Mouse (Mus musculus): ENCODE data around the gene Olfr1197.

The Olfr1197 gene

DNA sequence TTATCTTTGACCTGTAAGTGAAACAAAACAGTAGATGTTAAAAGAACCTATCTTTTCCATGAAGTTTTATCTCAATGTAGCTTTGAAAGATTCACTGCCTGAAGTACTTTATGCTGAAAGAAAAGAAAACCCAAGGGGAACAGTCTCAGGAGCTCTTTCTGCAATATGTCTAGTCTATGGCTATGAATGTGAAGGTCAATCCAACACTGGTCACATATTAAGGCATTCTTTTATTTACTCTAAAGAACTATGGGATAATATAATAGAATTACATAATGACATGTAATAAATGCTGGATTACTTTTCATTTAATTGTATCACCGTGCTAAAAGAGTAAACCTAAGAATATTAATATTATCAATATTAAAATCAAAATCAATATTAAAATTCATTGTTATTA, at the start of gene Olfr1197:
Gene Olfr1197, minus strand, starts transcription at position 101 of the 400 bp plus-strand sequence.
- no peak for DNase-seq (ENCODE audit: low read depth)

DNA sequence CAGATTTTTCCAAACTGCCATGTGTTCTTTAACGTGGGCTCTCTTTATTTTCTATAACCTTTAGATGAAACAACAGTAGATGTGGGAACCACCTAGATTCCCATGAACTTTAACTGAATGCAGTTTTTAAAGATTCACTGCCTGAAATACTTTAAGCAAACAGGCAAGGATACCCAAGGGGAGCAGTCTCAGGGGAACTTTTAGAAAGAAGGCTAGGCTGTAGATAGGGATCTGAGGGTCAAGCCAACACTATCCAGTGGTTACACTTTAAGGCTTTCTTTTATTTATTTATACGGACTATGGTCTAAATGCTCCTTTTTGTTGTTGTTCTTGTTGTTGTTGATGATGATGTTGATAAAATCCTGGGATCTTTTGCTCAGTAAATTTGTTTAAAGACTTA, 38.2 kb upstream of the Olfr1197 start, which contains the start of gene Olfr1200:
Gene Olfr1200, minus strand, starts transcription at position 101 of the 400 bp plus-strand sequence.
- DNase-seq (ENCODE audit: low read depth) = no peak

DNA sequence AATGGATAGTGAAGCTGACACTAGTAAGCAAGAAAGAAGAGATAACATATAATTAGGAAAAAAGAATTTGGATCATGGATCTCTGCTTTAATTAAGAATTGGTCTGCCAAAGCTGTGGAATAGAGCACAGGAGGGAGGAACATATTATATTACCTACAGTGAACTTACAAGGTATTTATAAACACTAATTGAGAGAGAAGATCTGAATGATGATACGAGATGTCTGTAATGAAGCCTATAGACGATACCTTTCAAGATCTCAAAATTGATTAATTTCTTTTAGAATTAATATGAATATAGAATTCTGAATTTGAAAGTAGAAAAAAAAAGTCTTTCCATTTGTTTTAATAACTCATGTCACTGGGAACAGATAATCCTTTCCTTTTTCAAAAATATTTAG, 28.2 kb upstream of the Olfr1197 start, which contains the start of gene Olfr1199:
Gene Olfr1199, minus strand, starts transcription at position 101 of the 400 bp plus-strand sequence.
- no peak for DNase-seq (ENCODE audit: low read depth)

DNA sequence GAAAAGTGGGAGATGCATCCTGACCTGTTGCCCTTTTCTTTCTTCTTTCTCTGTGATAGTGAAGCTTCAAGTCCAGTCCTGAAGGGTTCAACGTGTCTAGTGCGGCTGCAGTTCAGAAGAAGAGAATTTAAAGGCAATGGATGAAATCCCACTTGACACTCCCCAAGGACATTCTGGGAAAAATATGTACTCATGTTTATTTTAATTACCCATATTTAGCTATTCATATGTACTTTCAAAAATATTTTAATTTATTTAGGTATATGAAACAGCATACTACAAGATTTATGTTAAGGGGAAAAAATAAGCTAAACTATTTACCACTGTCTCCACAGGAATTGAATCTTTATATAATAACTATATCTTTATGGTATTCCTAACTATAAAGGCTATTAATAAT, 19.1 kb upstream of the Olfr1197 start, which contains the start of gene Olfr1198:
Gene Olfr1198, minus strand, starts transcription at position 101 of the 400 bp plus-strand sequence.
- DNase-seq (ENCODE audit: low read depth) = no peak

DNA sequence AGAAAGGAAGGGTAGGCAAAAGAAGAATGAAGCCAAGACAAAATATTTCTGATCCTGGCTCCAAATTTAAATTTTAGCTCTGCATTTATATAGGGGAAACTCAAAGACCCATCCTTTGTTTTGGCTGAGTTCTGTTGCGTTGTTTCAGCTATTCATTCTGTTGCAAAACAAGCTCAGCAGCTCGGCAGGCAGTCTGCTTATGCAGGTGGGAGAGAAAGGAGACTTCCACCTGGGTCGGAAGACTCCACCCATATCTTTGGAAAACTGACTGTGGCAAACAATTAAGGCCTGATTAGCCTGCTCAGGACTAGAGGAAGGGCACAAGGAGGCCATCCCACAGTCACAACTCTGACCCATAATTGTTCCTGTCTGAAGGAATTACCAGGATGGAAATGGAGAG, 11.2 kb upstream of the Olfr1197 start:
- no peak for DNase-seq (ENCODE audit: low read depth)

DNA sequence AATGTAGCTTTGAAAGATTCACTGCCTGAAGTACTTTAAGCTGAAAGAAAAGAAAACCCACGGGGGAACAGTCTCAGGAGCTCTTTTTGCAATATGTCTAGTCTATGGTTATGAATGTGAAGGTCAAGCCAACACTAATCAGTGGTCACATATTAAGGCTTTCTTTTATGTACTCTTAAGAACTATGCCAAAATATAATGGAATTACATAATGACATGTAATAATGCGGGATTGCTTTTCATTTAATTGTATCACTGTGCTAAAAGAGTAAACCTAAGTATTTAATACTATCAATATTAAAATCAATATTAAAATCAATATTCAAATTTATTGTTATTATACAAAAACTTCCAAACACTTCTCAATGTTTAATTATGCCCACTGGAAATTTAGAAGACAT, 27.7 kb downstream of the Olfr1197 start, which contains the start of gene Olfr1196:
Gene Olfr1196, minus strand, starts transcription at position 101 of the 400 bp plus-strand sequence.
- DNase-seq (ENCODE audit: low read depth) = no peak

DNA sequence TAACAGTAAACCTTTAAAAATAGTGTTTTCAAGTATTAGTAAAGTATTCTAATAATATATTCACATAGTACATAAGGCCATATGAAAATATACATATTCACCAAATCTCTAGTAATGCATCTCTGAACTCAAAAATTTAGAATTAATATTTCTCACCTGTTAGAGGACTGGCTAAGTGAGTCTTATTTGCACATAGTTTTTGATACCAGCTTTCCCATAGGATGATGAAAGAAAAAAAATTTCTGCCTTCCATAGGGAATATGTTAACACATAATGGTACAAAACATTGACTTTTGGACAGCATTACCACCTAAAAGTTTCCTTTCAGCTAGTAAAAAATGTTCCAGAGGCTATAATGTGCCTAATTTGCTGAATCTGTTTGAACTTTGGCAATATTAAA, 43.1 kb downstream of the Olfr1197 start, which contains the start of gene Olfr1195:
Gene Olfr1195, minus strand, starts transcription at position 101 of the 400 bp plus-strand sequence.
- DNase-seq (ENCODE audit: low read depth) = no peak
